Mouse (Mus musculus) liver, postnatal 0 days (tissue): ENCODE measurements around the gene Phf23.

Source experiments
- CTCF ChIP-seq: sonication (generic); IDR thresholded peaks from 2 replicates; pipeline ENCODE4 v1.5.1; 2016; ENCODE audit warnings: antibody characterized with exemption, low read depth
- EP300 ChIP-seq: IDR thresholded peaks from 2 replicates; pipeline ENCODE4 v1.6.1; 2016; ENCODE audit warnings: antibody characterized with exemption, low read depth, mild to moderate bottlenecking

- TF ChIP-seq CTCF (no peak), EP300 (no peak)
Observed at GRCm38 (mm10) chr11:70028401-70029129, 33.0 kb downstream of the Phf23 start.
